Mouse (Mus musculus): Measurements from ENCODE around the gene Cers4. TPM values are rescaled to one million over a fixed set of nuclear protein-coding genes. Genes with fewer than 3 reads are reported as not detected.

Cers4 gene
- total RNA-seq, 1 experiment = 32.3 TPM

GRCm38 (mm10) chr8:4507527-4507926, 14.7 kb downstream of the Cers4 start:
- DNase-seq (ENCODE audit: low read depth, low spot score) = no peak
- Histone ChIP-seq H3K27ac (ENCODE audit: insufficient read depth, low read depth, low read length, poor library complexity, severe bottlenecking) (no peak overlapping the region), H3K4me3 (ENCODE audit: insufficient read depth in 1 of 2, low read depth in 1 of 2, low read length in 2 of 2, poor library complexity in 1 of 2, severe bottlenecking in 1 of 2) (no peak overlapping the region), H3K9me3 (ENCODE audit: control insufficient read depth, insufficient read depth, low read depth, low read length) (no peaks in the 10 kb centered on the region), H3K9ac (ENCODE audit: insufficient read depth, low read depth, low read length, poor library complexity, severe bottlenecking) (no peak overlapping the region), H3K36me3 (ENCODE audit: control insufficient read depth, insufficient read depth, low read length, poor library complexity, severe bottlenecking) (no peaks in the 10 kb centered on the region), H3K4me1 (ENCODE audit: control insufficient read depth in 2 of 2, insufficient read depth in 2 of 2, low read length in 2 of 2, poor library complexity in 1 of 2) (peaks cover 0 to 4% of the 10 kb centered on the region in 2 experiments; a peak in 1 of 4 replicates)
- in situ Hi-C loops (cut with MboI; ENCODE audit: low sequenced_read_pairs in 2 of 2, unreplicated experiment in 2 of 2) = no loop called here
- no peak for TF ChIP-seq ZC3H11A (IDR thresholded peaks at IDR 0.05; ENCODE audit: borderline replicate concordance, low read depth, low read length)
- TF ChIP-seq HCFC1 (IDR thresholded peaks at IDR 0.05; ENCODE audit: borderline replicate concordance, insufficient read depth, low read length) = no peak
- TF ChIP-seq CHD2 (IDR thresholded peaks at IDR 0.05; ENCODE audit: low read depth, low read length) = no peak
- TF ChIP-seq MAFK (IDR thresholded peaks at IDR 0.05; ENCODE audit: insufficient read depth, low read depth, low read length) = no peak
- TF ChIP-seq ZNF384 (IDR thresholded peaks at IDR 0.05; ENCODE audit: low read depth, low read length) = no peak

GRCm38 (mm10) chr8:4510824-4511223, 18.0 kb downstream of the Cers4 start:
- Histone ChIP-seq H3K9me3 (ENCODE audit: control insufficient read depth, insufficient read depth, low read depth, low read length) (no peaks in the 10 kb centered on the region), H3K27ac (ENCODE audit: insufficient read depth, low read depth, low read length, poor library complexity, severe bottlenecking) (no peak overlapping the region), H3K4me1 (ENCODE audit: control insufficient read depth in 2 of 2, insufficient read depth in 2 of 2, low read length in 2 of 2, poor library complexity in 1 of 2) (peaks cover 0 to 4% of the 10 kb centered on the region in 2 experiments; a peak in 1 of 4 replicates), H3K4me3 (ENCODE audit: insufficient read depth in 1 of 2, low read depth in 1 of 2, low read length in 2 of 2, poor library complexity in 1 of 2, severe bottlenecking in 1 of 2) (no peak overlapping the region), H3K9ac (ENCODE audit: insufficient read depth, low read depth, low read length, poor library complexity, severe bottlenecking) (no peak overlapping the region), H3K36me3 (ENCODE audit: control insufficient read depth, insufficient read depth, low read length, poor library complexity, severe bottlenecking) (no peaks in the 10 kb centered on the region)
- in situ Hi-C loops (cut with MboI; ENCODE audit: low sequenced_read_pairs in 2 of 2, unreplicated experiment in 2 of 2) = no loop called here
- no peak for DNase-seq (ENCODE audit: low read depth, low spot score)
- TF ChIP-seq MAFK (IDR thresholded peaks at IDR 0.05; ENCODE audit: insufficient read depth, low read depth, low read length) = no peak
- no peak for TF ChIP-seq ZC3H11A (IDR thresholded peaks at IDR 0.05; ENCODE audit: borderline replicate concordance, low read depth, low read length)
- TF ChIP-seq CHD2 (IDR thresholded peaks at IDR 0.05; ENCODE audit: low read depth, low read length) = no peak
- TF ChIP-seq ZNF384 (IDR thresholded peaks at IDR 0.05; ENCODE audit: low read depth, low read length) = no peak
- no peak for TF ChIP-seq HCFC1 (IDR thresholded peaks at IDR 0.05; ENCODE audit: borderline replicate concordance, insufficient read depth, low read length)

DNA sequence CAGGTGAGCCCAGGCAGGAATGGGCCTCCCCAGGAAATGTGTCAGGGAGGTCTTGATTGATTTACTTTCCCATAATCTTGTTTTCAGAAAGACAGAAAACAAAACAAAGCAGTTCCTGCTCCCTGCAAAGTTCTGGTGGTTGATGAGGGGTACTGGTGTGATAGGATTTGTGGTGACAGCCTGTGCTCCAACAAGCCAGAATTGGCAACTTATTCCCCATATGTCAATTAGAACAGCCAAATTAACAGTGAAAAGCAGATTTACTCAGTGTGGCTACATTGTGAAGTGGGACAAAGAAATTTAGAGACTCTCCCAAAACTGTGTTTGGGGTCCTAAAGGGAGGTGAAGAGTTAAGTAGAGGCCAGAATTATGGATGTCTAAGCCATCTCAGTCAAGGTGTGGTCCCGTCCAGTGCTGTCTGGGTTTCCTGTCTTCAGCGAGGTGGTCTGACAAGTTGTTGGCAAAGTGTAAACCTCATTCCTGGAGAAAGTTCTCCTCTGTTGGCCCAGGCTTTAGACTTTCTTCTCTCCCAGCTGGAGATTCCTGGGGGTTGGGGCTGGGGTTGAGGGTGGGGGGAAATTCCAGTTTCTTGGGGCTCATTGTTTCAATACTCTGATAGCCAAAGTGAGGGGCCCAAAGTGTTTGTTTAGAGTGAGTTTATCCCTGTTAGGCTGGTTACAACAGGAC, 18.7 kb downstream of the Cers4 start:
- H3K4me3 ChIP-seq (ENCODE audit: insufficient read depth in 1 of 2, low read depth in 1 of 2, low read length in 2 of 2, poor library complexity in 1 of 2, severe bottlenecking in 1 of 2) = no peak overlapping the region
- H3K4me1 ChIP-seq (ENCODE audit: control insufficient read depth in 2 of 2, insufficient read depth in 2 of 2, low read length in 2 of 2, poor library complexity in 1 of 2) = peaks cover 0 to 4% of the 10 kb centered on the region in 2 experiments; a peak in 1 of 4 replicates
- H3K36me3 ChIP-seq (ENCODE audit: control insufficient read depth, insufficient read depth, low read length, poor library complexity, severe bottlenecking) = no peaks in the 10 kb centered on the region
- in situ Hi-C loops (cut with MboI; ENCODE audit: low sequenced_read_pairs in 2 of 2, unreplicated experiment in 2 of 2) = no loop called here
- H3K27ac ChIP-seq (ENCODE audit: insufficient read depth, low read depth, low read length, poor library complexity, severe bottlenecking) = no peak overlapping the region
- H3K9me3 ChIP-seq (ENCODE audit: control insufficient read depth, insufficient read depth, low read depth, low read length) = no peaks in the 10 kb centered on the region
- no peak for DNase-seq (ENCODE audit: low read depth, low spot score)
- TF ChIP-seq MAFK (IDR thresholded peaks at IDR 0.05; ENCODE audit: insufficient read depth, low read depth, low read length) = no peak
- TF ChIP-seq ZNF384 (IDR thresholded peaks at IDR 0.05; ENCODE audit: low read depth, low read length) = no peak
- no peak for TF ChIP-seq CHD2 (IDR thresholded peaks at IDR 0.05; ENCODE audit: low read depth, low read length)
- no peak for TF ChIP-seq ZC3H11A (IDR thresholded peaks at IDR 0.05; ENCODE audit: borderline replicate concordance, low read depth, low read length)
- no peak for TF ChIP-seq HCFC1 (IDR thresholded peaks at IDR 0.05; ENCODE audit: borderline replicate concordance, insufficient read depth, low read length)
- H3K9ac ChIP-seq (ENCODE audit: insufficient read depth, low read depth, low read length, poor library complexity, severe bottlenecking) = no peak overlapping the region

DNA sequence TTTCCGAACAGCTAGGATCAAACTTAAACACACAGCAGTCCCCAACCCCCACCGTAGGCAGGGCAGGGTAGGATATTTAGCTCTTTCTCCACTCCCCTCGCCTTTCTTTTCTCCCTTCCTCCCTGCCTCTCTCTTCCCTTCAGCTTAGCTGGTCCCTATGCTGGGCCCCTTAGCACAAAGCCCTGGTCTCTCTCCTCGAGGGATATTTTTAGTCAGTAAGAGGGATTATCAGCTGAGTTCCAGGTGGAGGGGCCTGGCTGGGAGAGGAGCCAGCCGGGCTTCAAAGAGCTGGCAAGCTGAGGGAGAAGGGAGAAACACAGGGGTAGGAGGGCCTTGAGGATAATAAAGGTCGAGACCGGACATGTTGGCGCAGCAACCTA, 19.3 kb downstream of the Cers4 start:
- H3K4me3 ChIP-seq (ENCODE audit: insufficient read depth in 1 of 2, low read depth in 1 of 2, low read length in 2 of 2, poor library complexity in 1 of 2, severe bottlenecking in 1 of 2) = no peak overlapping the region
- H3K36me3 ChIP-seq (ENCODE audit: control insufficient read depth, insufficient read depth, low read length, poor library complexity, severe bottlenecking) = no peaks in the 10 kb centered on the region
- in situ Hi-C loops (cut with MboI; ENCODE audit: low sequenced_read_pairs in 2 of 2, unreplicated experiment in 2 of 2) = no loop called here
- H3K9ac ChIP-seq (ENCODE audit: insufficient read depth, low read depth, low read length, poor library complexity, severe bottlenecking) = no peak overlapping the region
- no peak for DNase-seq (ENCODE audit: low read depth, low spot score)
- peaks cover 0 to 4% of the 10 kb centered on the region in 2 experiments; a peak in 1 of 4 replicates for H3K4me1 ChIP-seq (ENCODE audit: control insufficient read depth in 2 of 2, insufficient read depth in 2 of 2, low read length in 2 of 2, poor library complexity in 1 of 2)
- TF ChIP-seq ZNF384 (IDR thresholded peaks at IDR 0.05; ENCODE audit: low read depth, low read length) = no peak
- TF ChIP-seq HCFC1 (IDR thresholded peaks at IDR 0.05; ENCODE audit: borderline replicate concordance, insufficient read depth, low read length) = no peak
- TF ChIP-seq ZC3H11A (IDR thresholded peaks at IDR 0.05; ENCODE audit: borderline replicate concordance, low read depth, low read length) = no peak
- TF ChIP-seq CHD2 (IDR thresholded peaks at IDR 0.05; ENCODE audit: low read depth, low read length) = no peak
- H3K9me3 ChIP-seq (ENCODE audit: control insufficient read depth, insufficient read depth, low read depth, low read length) = no peaks in the 10 kb centered on the region
- H3K27ac ChIP-seq (ENCODE audit: insufficient read depth, low read depth, low read length, poor library complexity, severe bottlenecking) = no peak overlapping the region
